Mouse (Mus musculus): ENCODE data around the gene Cacng7. TPM values are rescaled to one million over a fixed set of nuclear protein-coding genes. Genes with fewer than 3 reads are reported as not detected.
A peak's percentile ranks its signal among the peaks of the same experiment; 100 is the strongest.

The Cacng7 gene
- total RNA-seq, 2 experiments from 2014 or later = 144 to 148 TPM

- intact Hi-C loops (cut with DNase I) = no loop called here
- DNase-seq (ENCODE audit: extremely low spot score in 1 of 2, low spot score in 2 of 2) = peak in 1 of 2 experiments; percentile 72
Observed at GRCm38 (mm10) chr7:3414888-3415287, 82.1 kb downstream of the Cacng7 start.

- DNase-seq (ENCODE audit: extremely low spot score in 1 of 2, low spot score in 2 of 2) = peak in 1 of 2 experiments; percentile 71
- intact Hi-C loops (cut with DNase I) = no loop called here
Observed at GRCm38 (mm10) chr7:3415378-3415777, 82.6 kb downstream of the Cacng7 start.

Small RNA genes within 50 kb of the gene (microRNA-seq; reads per million reads assigned to microRNA genes)
- gene Gm23450 = 294 reads per million, percentile 65 among the genes with 10 or more reads in this experiment

Other genes starting within 250 kb of the Cacng7 start
- gene AU018091, start 163.8 kb upstream of the Cacng7 start, total RNA-seq (2021) = not detected
- gene Nlrp12, start 83.2 kb upstream of the Cacng7 start, total RNA-seq (2021) = under 1 TPM; 0.08 to 0.19 TPM
- gene Myadm, start 43.9 kb upstream of the Cacng7 start, total RNA-seq (2021) = 10 to 100 TPM; 77.1 to 81.5 TPM
- 100 to 1,000 TPM; 323 to 329 TPM for gene Prkcg, start 43.8 kb upstream of the Cacng7 start, total RNA-seq (2021)
- gene Cacng8, start 57.7 kb downstream of the Cacng7 start, total RNA-seq (2021) = 100 to 1,000 TPM; 161 to 164 TPM
- 1 to 10 TPM; 2.1 to 3.0 TPM for gene Cacng6, start 91.2 kb downstream of the Cacng7 start, total RNA-seq (2021)
- not detected for gene Tarm1, start 169.7 kb downstream of the Cacng7 start, total RNA-seq (2021)

Data from left cerebral cortex, postnatal 10 days (tissue).